Mouse (Mus musculus): Measurements from ENCODE around the gene Ophn1. TPM values are rescaled to one million over a fixed set of nuclear protein-coding genes. Genes with fewer than 3 reads are reported as not detected.

Ophn1 gene
- 4.4 and 5.9 TPM in 2 replicates for polyA plus RNA-seq (2011; ENCODE audit: insufficient read depth, insufficient read length, low read depth, missing spikeins)

- Histone ChIP-seq H3K9me3 (replicated peaks; ENCODE audit: control insufficient read depth, insufficient read depth, low read length, poor library complexity, severe bottlenecking) (no peaks in the 10 kb centered on the region), H3K27me3 (ENCODE audit: control insufficient read depth, insufficient read depth, low read length, poor library complexity, severe bottlenecking) (no peaks in the 10 kb centered on the region), H3K4me3 (ENCODE audit: low read depth, low read length) (peak within 1 kb of the TSS; percentile 94), H3K9ac (ENCODE audit: low read depth, poor library complexity, severe bottlenecking) (peak within 1 kb of the TSS; percentile 70), H3K27ac (ENCODE audit: insufficient read depth, low read length) (no peak within 1 kb of the TSS), H3K36me3 (ENCODE audit: control insufficient read depth, insufficient read depth, low read length, poor library complexity, severe bottlenecking) (no peaks in the 10 kb centered on the region), H3K4me1 (ENCODE audit: control insufficient read depth, insufficient read depth, low read length) (no peaks in the 10 kb centered on the region)
- no peak for TF ChIP-seq POLR2A (IDR thresholded peaks at IDR 0.05; ENCODE audit: insufficient read depth, low read length)
- TF ChIP-seq EP300 (IDR thresholded peaks at IDR 0.05; ENCODE audit: insufficient read depth, low read depth, low read length) = no peak
- no peak for TF ChIP-seq CTCF (IDR thresholded peaks at IDR 0.05; ENCODE audit: low read depth, low read length)
These were observed at the start of gene Ophn1 for GRCm38 (mm10) chrX:98890406-98891116. Gene Ophn1, minus strand, starts transcription at chrX:98891025.

- Histone ChIP-seq H3K4me3 (ENCODE audit: low read depth, low read length) (peak overlapping the region; percentile 100), H3K27me3 (ENCODE audit: control insufficient read depth, insufficient read depth, low read length, poor library complexity, severe bottlenecking) (no peaks in the 10 kb centered on the region), H3K9me3 (replicated peaks; ENCODE audit: control insufficient read depth, insufficient read depth, low read length, poor library complexity, severe bottlenecking) (no peaks in the 10 kb centered on the region), H3K27ac (ENCODE audit: insufficient read depth, low read length) (peak overlapping the region; percentile 65), H3K9ac (ENCODE audit: low read depth, poor library complexity, severe bottlenecking) (peak overlapping the region; percentile 92), H3K4me1 (ENCODE audit: control insufficient read depth, insufficient read depth, low read length) (no peaks in the 10 kb centered on the region), H3K36me3 (ENCODE audit: control insufficient read depth, insufficient read depth, low read length, poor library complexity, severe bottlenecking) (no peaks in the 10 kb centered on the region)
- TF ChIP-seq EP300 (IDR thresholded peaks at IDR 0.05; ENCODE audit: insufficient read depth, low read depth, low read length) (no peak), CTCF (IDR thresholded peaks at IDR 0.05; ENCODE audit: low read depth, low read length) (peak; percentile 54)
These were observed 46.9 kb upstream of the Ophn1 start for GRCm38 (mm10) chrX:98937555-98938294.

GRCm38 (mm10) chrX:98936707-98937554, 46.1 kb upstream of the Ophn1 start:
- H3K9me3 ChIP-seq (replicated peaks; ENCODE audit: control insufficient read depth, insufficient read depth, low read length, poor library complexity, severe bottlenecking) = no peaks in the 10 kb centered on the region
- peak overlapping the region; percentile 65 for H3K27ac ChIP-seq (ENCODE audit: insufficient read depth, low read length)
- peak overlapping the region; percentile 76 for H3K9ac ChIP-seq (ENCODE audit: low read depth, poor library complexity, severe bottlenecking)
- no peaks in the 10 kb centered on the region for H3K36me3 ChIP-seq (ENCODE audit: control insufficient read depth, insufficient read depth, low read length, poor library complexity, severe bottlenecking)
- TF ChIP-seq EP300 (IDR thresholded peaks at IDR 0.05; ENCODE audit: insufficient read depth, low read depth, low read length) (no peak), POLR2A (IDR thresholded peaks at IDR 0.05; ENCODE audit: insufficient read depth, low read length) (no peak), CTCF (IDR thresholded peaks at IDR 0.05; ENCODE audit: low read depth, low read length) (no peak)
- H3K27me3 ChIP-seq (ENCODE audit: control insufficient read depth, insufficient read depth, low read length, poor library complexity, severe bottlenecking) = no peaks in the 10 kb centered on the region
- no peaks in the 10 kb centered on the region for H3K4me1 ChIP-seq (ENCODE audit: control insufficient read depth, insufficient read depth, low read length)
- peak overlapping the region; percentile 74 for H3K4me3 ChIP-seq (ENCODE audit: low read depth, low read length)

GRCm38 (mm10) chrX:98936101-98936500, 45.3 kb upstream of the Ophn1 start, which contains the start of gene Yipf6:
Gene Yipf6, plus strand, starts transcription at chrX:98936316.
- TF ChIP-seq CTCF (IDR thresholded peaks at IDR 0.05; ENCODE audit: low read depth, low read length) (no peak), EP300 (IDR thresholded peaks at IDR 0.05; ENCODE audit: insufficient read depth, low read depth, low read length) (no peak), POLR2A (IDR thresholded peaks at IDR 0.05; ENCODE audit: insufficient read depth, low read length) (no peak)
- Histone ChIP-seq H3K9ac (ENCODE audit: low read depth, poor library complexity, severe bottlenecking) (peak within 1 kb of the TSS; percentile 76), H3K4me3 (ENCODE audit: low read depth, low read length) (peak within 1 kb of the TSS; percentile 74), H3K27ac (ENCODE audit: insufficient read depth, low read length) (peak within 1 kb of the TSS; percentile 65), H3K9me3 (replicated peaks; ENCODE audit: control insufficient read depth, insufficient read depth, low read length, poor library complexity, severe bottlenecking) (no peaks in the 10 kb centered on the region), H3K27me3 (ENCODE audit: control insufficient read depth, insufficient read depth, low read length, poor library complexity, severe bottlenecking) (no peaks in the 10 kb centered on the region), H3K36me3 (ENCODE audit: control insufficient read depth, insufficient read depth, low read length, poor library complexity, severe bottlenecking) (no peaks in the 10 kb centered on the region), H3K4me1 (ENCODE audit: control insufficient read depth, insufficient read depth, low read length) (no peaks in the 10 kb centered on the region)

GRCm38 (mm10) chrX:98919423-98919822, 28.6 kb upstream of the Ophn1 start:
- Histone ChIP-seq H3K4me1 (ENCODE audit: control insufficient read depth, insufficient read depth, low read length) (no peaks in the 10 kb centered on the region), H3K27me3 (ENCODE audit: control insufficient read depth, insufficient read depth, low read length, poor library complexity, severe bottlenecking) (no peaks in the 10 kb centered on the region), H3K4me3 (ENCODE audit: low read depth, low read length) (no peak overlapping the region), H3K27ac (ENCODE audit: insufficient read depth, low read length) (no peak overlapping the region), H3K9me3 (replicated peaks; ENCODE audit: control insufficient read depth, insufficient read depth, low read length, poor library complexity, severe bottlenecking) (no peaks in the 10 kb centered on the region), H3K36me3 (ENCODE audit: control insufficient read depth, insufficient read depth, low read length, poor library complexity, severe bottlenecking) (no peaks in the 10 kb centered on the region), H3K9ac (ENCODE audit: low read depth, poor library complexity, severe bottlenecking) (no peak overlapping the region)
- TF ChIP-seq EP300 (IDR thresholded peaks at IDR 0.05; ENCODE audit: insufficient read depth, low read depth, low read length) = no peak
- no peak for TF ChIP-seq CTCF (IDR thresholded peaks at IDR 0.05; ENCODE audit: low read depth, low read length)
- no peak for TF ChIP-seq POLR2A (IDR thresholded peaks at IDR 0.05; ENCODE audit: insufficient read depth, low read length)

Measured in ES-Bruce4 (cell line).